Mouse (Mus musculus): ENCODE measurements around the gene Cpvl. TPM values are rescaled to one million over a fixed set of nuclear protein-coding genes. Genes with fewer than 3 reads are reported as not detected.

The Cpvl gene
- polyA plus RNA-seq, 1 experiment, result 0.26 TPM

DNA sequence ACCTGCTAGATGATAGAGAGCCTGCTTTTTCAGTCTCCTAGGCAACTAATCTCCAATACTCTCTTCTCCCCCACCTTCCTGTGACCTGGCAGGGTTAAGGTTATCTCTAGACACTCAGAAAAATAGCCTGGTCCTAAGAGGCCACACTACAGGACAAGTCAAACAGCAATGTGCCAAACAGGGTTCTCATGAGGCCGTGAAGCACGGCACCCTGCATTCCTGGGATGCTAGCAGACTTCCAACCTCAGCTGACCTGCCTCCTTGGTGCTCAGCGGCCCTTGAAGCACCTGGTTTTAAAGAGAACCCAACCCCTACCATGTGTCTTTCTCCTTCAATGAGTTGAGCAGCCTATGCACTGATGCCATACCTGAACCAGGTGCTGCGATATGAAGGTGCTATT lies 22.0 kb downstream of the Cpvl start:
- H3K27me3 ChIP-seq (ENCODE audit: control insufficient read depth, insufficient read depth, low read length), result no peaks in the 10 kb centered on the region
- TF ChIP-seq CTCF (IDR thresholded peaks at IDR 0.05; ENCODE audit: borderline replicate concordance, insufficient read depth, low read depth, low read length) (no peak), POLR2A (IDR thresholded peaks at IDR 0.05; ENCODE audit: borderline replicate concordance, insufficient read depth, low read length) (no peak)
- no peaks in the 10 kb centered on the region for H3K4me1 ChIP-seq (ENCODE audit: control insufficient read depth, insufficient read depth, low read length)
- DNase-seq, result no peak
- 90% methylated on average over 4 of the region's 4 CpGs for WGBS
- H3K4me3 ChIP-seq (replicated peaks; ENCODE audit: insufficient read depth, low read depth, low read length), result no peak overlapping the region
- no peak overlapping the region for H3K27ac ChIP-seq (ENCODE audit: insufficient read depth, low read length)

DNA sequence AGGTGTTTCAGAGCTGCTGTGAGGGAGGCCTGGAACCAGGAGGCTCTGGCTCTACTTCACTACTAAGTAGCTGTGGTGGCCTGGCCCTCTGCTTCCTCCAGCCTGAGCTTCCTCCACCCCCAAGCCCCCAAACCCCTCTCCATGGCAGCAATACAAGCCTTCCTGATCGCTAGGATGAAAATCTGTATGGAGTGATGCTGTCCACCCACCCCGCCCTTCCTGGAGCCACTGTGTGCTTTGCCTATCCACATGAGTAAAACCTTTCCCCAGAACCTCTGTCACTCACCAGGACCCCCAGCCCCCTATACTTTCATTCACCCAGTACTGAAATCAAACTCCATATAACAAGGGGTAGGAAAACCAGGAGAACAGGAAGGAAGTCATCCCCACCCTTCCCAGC lies 22.6 kb downstream of the Cpvl start:
- Histone ChIP-seq H3K4me3 (replicated peaks; ENCODE audit: insufficient read depth, low read depth, low read length) (no peak overlapping the region), H3K27ac (ENCODE audit: insufficient read depth, low read length) (no peak overlapping the region), H3K27me3 (ENCODE audit: control insufficient read depth, insufficient read depth, low read length) (no peaks in the 10 kb centered on the region), H3K4me1 (ENCODE audit: control insufficient read depth, insufficient read depth, low read length) (no peaks in the 10 kb centered on the region)
- WGBS, result 85% methylated on average over 2 of the region's 2 CpGs
- TF ChIP-seq CTCF (IDR thresholded peaks at IDR 0.05; ENCODE audit: borderline replicate concordance, insufficient read depth, low read depth, low read length), result no peak
- no peak for TF ChIP-seq POLR2A (IDR thresholded peaks at IDR 0.05; ENCODE audit: borderline replicate concordance, insufficient read depth, low read length)
- DNase-seq, result no peak

DNA sequence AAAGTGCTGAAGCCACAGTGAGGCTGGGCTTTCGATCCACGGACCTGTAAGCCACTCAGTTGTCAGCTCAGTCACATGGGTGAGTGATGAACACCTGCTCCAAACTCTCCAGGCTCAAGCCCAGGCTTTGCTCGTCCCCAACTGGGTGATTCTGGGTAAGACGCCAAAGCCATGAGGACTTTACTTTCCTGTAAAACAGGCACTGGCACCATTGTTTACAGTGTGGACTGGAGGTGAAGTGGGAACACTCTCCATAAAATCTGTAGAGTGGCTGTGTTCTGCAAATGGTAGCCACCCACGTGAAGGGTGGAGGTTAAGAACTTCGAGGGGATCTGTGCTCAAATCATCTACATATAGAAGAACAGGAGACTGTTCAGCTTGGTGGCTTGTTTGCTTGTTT lies 23.2 kb downstream of the Cpvl start:
- no peaks in the 10 kb centered on the region for H3K4me1 ChIP-seq (ENCODE audit: control insufficient read depth, insufficient read depth, low read length)
- WGBS, result 66% methylated on average over 6 of the region's 6 CpGs
- DNase-seq, result no peak
- no peaks in the 10 kb centered on the region; the same call in 1 of the 2 replicates for H3K27me3 ChIP-seq (ENCODE audit: control insufficient read depth, insufficient read depth, low read length)
- H3K27ac ChIP-seq (ENCODE audit: insufficient read depth, low read length), result no peak overlapping the region
- H3K4me3 ChIP-seq (replicated peaks; ENCODE audit: insufficient read depth, low read depth, low read length), result no peak overlapping the region
- no peak for TF ChIP-seq CTCF (IDR thresholded peaks at IDR 0.05; ENCODE audit: borderline replicate concordance, insufficient read depth, low read depth, low read length)
- no peak for TF ChIP-seq POLR2A (IDR thresholded peaks at IDR 0.05; ENCODE audit: borderline replicate concordance, insufficient read depth, low read length)

DNA sequence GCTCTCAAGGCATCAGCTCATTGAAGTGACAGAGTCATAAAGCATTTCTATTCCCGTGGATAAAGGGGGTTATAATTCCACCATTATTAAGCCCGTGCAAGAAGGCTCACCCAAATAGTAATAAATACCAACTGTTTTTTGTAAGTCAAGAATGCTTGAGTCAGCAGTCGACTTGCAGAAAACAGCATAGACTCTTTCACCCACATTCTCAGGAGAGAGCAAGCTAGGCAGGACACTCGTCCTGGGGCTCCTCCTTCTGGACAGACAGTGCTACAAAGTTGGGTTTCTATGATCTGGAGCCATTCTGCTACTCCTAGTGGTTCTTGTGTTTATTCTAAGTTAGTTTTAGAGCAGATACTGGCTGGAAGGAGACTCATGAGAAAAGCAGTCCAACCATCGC lies 24.4 kb downstream of the Cpvl start:
- no peak for TF ChIP-seq POLR2A (IDR thresholded peaks at IDR 0.05; ENCODE audit: borderline replicate concordance, insufficient read depth, low read length)
- TF ChIP-seq CTCF (IDR thresholded peaks at IDR 0.05; ENCODE audit: borderline replicate concordance, insufficient read depth, low read depth, low read length), result peak; percentile 51; the same call in 1 of the 2 replicates
- Histone ChIP-seq H3K27me3 (ENCODE audit: control insufficient read depth, insufficient read depth, low read length) (no peaks in the 10 kb centered on the region; the same call in 1 of the 2 replicates), H3K4me1 (ENCODE audit: control insufficient read depth, insufficient read depth, low read length) (no peaks in the 10 kb centered on the region), H3K4me3 (replicated peaks; ENCODE audit: insufficient read depth, low read depth, low read length) (no peak overlapping the region), H3K27ac (ENCODE audit: insufficient read depth, low read length) (no peak overlapping the region)
- no peak for DNase-seq
- WGBS, result 60% methylated on average over 5 of the region's 5 CpGs

DNA sequence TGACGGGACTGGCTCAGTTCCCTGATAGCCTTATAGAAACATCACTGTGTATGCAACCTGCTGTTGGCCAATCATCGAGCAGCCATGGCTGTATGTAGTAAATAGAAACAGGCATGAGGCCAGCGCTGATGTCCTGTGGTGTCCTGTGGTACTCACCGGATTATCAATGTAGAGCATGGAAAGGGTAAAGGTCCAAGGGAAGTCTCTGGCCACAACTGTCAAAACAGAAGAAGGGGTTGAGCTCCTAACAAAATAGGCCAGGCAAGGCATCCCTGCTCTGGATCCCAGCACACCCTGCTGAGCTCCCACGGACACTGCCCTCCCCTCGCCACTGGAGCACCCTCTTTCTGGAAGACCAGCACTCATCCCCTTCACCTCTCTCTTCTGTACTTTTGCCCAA lies 25.1 kb downstream of the Cpvl start:
- no peak for DNase-seq
- WGBS, result 83% methylated on average over 6 of the region's 6 CpGs
- no peaks in the 10 kb centered on the region for H3K4me1 ChIP-seq (ENCODE audit: control insufficient read depth, insufficient read depth, low read length)
- TF ChIP-seq CTCF (IDR thresholded peaks at IDR 0.05; ENCODE audit: borderline replicate concordance, insufficient read depth, low read depth, low read length) (no peak), POLR2A (IDR thresholded peaks at IDR 0.05; ENCODE audit: borderline replicate concordance, insufficient read depth, low read length) (no peak)
- no peaks in the 10 kb centered on the region; the same call in 1 of the 2 replicates for H3K27me3 ChIP-seq (ENCODE audit: control insufficient read depth, insufficient read depth, low read length)
- no peak overlapping the region for H3K27ac ChIP-seq (ENCODE audit: insufficient read depth, low read length)
- no peak overlapping the region for H3K4me3 ChIP-seq (replicated peaks; ENCODE audit: insufficient read depth, low read depth, low read length)

DNA sequence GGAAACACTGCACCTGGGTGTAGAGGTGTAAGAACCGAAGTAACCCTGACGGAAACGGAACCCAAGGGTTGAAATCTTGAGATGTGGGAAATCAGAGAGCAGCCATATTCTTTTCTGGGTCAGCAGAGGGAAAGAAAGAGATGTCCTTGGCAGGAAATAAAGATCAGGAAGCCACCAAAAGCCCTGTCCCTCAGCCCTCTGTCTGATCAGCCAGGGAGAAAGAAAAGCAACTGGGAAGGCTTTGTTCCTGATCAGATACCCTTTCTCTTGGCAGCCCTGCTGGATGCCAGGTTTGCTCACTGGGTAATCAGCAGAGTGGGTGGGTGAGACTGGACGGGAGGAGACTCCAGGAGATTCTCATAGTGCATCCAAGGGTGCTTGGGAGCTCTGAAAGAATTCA lies 27.1 kb downstream of the Cpvl start:
- WGBS, result 74% methylated on average over 4 of the region's 4 CpGs
- no peak for DNase-seq
- H3K27me3 ChIP-seq (ENCODE audit: control insufficient read depth, insufficient read depth, low read length), result no peaks in the 10 kb centered on the region; the same call in 1 of the 2 replicates
- no peak overlapping the region for H3K27ac ChIP-seq (ENCODE audit: insufficient read depth, low read length)
- H3K4me3 ChIP-seq (replicated peaks; ENCODE audit: insufficient read depth, low read depth, low read length), result no peak overlapping the region
- no peak for TF ChIP-seq CTCF (IDR thresholded peaks at IDR 0.05; ENCODE audit: borderline replicate concordance, insufficient read depth, low read depth, low read length)
- H3K4me1 ChIP-seq (ENCODE audit: control insufficient read depth, insufficient read depth, low read length), result no peaks in the 10 kb centered on the region

DNA sequence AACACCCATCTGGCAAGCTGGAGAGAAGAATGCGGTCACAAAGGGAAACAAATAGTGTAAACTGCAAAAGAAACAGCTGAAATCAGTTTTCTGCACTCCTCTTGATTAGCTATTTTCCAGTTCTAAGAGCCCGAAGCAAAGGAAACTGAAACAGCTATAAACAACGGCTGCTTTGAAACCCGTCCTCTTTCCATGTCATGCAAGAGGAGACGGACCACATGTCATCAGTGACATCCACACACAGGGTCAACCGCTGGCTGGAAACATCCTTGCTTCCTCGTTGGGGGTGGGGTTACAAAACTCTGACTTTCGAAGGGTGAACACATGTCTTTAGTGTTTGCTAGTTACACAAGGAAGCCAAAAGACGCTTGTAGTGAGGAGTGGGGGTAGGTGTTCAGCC lies 27.6 kb downstream of the Cpvl start:
- 79% methylated on average over 9 of the region's 9 CpGs for WGBS
- Histone ChIP-seq H3K27ac (ENCODE audit: insufficient read depth, low read length) (no peak overlapping the region), H3K4me3 (replicated peaks; ENCODE audit: insufficient read depth, low read depth, low read length) (no peak overlapping the region), H3K4me1 (ENCODE audit: control insufficient read depth, insufficient read depth, low read length) (no peaks in the 10 kb centered on the region), H3K27me3 (ENCODE audit: control insufficient read depth, insufficient read depth, low read length) (no peaks in the 10 kb centered on the region; the same call in 1 of the 2 replicates)
- TF ChIP-seq CTCF (IDR thresholded peaks at IDR 0.05; ENCODE audit: borderline replicate concordance, insufficient read depth, low read depth, low read length), result no peak
- no peak for TF ChIP-seq POLR2A (IDR thresholded peaks at IDR 0.05; ENCODE audit: borderline replicate concordance, insufficient read depth, low read length)
- DNase-seq, result no peak

DNA sequence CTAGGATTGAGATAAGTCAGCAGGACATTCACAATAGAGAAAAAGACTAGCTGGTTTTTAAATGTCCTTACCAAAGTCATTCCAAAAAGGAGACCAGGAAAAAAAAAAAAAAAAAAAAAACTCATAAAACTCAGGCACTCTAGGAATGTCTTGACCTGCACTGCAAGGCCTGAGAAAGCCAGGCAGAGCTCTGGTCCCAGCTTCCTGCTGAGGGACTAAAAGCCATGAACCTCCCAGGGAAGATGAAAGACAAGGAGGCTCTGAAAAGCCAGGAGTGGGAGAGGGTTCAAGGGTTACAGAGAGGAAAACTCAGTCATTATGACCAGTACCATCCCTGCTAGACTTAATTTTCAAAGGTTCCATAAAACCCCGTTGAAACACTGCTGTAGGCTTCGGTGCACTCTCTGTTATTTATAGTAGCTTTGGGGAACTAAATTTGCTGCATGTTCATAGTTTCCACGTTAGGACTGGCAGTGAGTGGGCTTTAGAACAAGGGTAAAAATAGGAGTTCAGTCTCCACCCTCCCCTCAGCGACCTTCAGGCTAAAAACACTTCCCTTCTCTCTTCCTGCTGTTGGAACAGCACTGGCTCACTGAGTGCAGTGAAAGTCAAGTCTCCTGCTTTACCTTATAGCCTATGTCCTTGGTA lies 30.0 kb downstream of the Cpvl start:
- DNase-seq, result no peak
- TF ChIP-seq POLR2A (IDR thresholded peaks at IDR 0.05; ENCODE audit: borderline replicate concordance, insufficient read depth, low read length) (no peak), CTCF (IDR thresholded peaks at IDR 0.05; ENCODE audit: borderline replicate concordance, insufficient read depth, low read depth, low read length) (no peak)
- H3K27me3 ChIP-seq (ENCODE audit: control insufficient read depth, insufficient read depth, low read length), result no peaks in the 10 kb centered on the region; the same call in 1 of the 2 replicates
- H3K4me3 ChIP-seq (replicated peaks; ENCODE audit: insufficient read depth, low read depth, low read length), result no peak overlapping the region
- H3K27ac ChIP-seq (ENCODE audit: insufficient read depth, low read length), result no peak overlapping the region
- no peaks in the 10 kb centered on the region for H3K4me1 ChIP-seq (ENCODE audit: control insufficient read depth, insufficient read depth, low read length)
- WGBS, result 62% methylated on average over 4 of the region's 4 CpGs
